Mouse (Mus musculus) left cerebral cortex, postnatal 14 days (tissue): ENCODE results near the gene Bhmt2. TPM values are rescaled to one million over a fixed set of nuclear protein-coding genes. Genes with fewer than 3 reads are reported as not detected.

Experiments used
- total RNA-seq, 2 experiments: library from RNA; stranded (reverse); gene quantifications; 2 replicates each; pipeline ENCODE4 v1.2.3; 2021

Bhmt2 gene
- total RNA-seq, 2 experiments from 2014 or later: 0.38 to 0.64 TPM

Other genes starting within 250 kb of the Bhmt2 start
- 10 to 100 TPM; 35.9 to 40.1 TPM for gene Jmy, start 174.5 kb downstream of the Bhmt2 start, total RNA-seq
- gene Bhmt, start 36.3 kb downstream of the Bhmt2 start, total RNA-seq: under 1 TPM in 1 of 2 experiments, not detected in 1; 0.17 TPM
- gene Dmgdh, start 131 bp upstream of the Bhmt2 start, total RNA-seq: under 1 TPM; 0.90 to 0.93 TPM
- 100 to 1,000 TPM in 1 of 2 experiments, 10 to 100 TPM in 1; 100.0 to 100 TPM for gene Arsb, start 97.3 kb upstream of the Bhmt2 start, total RNA-seq